Mouse (Mus musculus): ENCODE data around the gene Celf2.

DNA sequence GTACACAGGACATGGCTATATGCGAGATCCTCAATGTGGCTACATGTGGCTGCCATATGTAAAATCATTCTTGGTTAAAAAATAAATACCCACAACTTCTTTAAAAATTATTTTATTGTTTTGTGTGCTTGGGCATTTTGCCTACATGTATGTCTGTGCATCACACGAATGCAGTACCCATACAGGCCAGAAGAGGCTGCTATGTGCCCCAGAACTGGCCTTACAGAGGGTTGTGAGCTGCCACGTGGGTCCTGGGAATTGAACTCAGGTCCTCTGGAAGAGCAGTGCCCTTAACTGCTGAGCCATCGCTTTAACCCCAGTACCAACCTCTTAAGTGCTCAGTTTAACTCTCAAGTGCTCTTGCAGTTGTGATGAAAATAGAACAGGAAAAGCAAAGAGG, 1018.5 kb downstream of the Celf2 start:
- TF ChIP-seq CTCF (IDR thresholded peaks at IDR 0.05; ENCODE audit: low read depth, low read length) (no peak), POLR2A (IDR thresholded peaks at IDR 0.05; ENCODE audit: borderline replicate concordance, low read depth, low read length) (no peak)

Data from bone marrow macrophage, adult 2 months (primary cell).